Mouse (Mus musculus): ENCODE measurements around the gene 1110059E24Rik. TPM values are rescaled to one million over a fixed set of nuclear protein-coding genes. Genes with fewer than 3 reads are reported as not detected.
"Not testable (repeated sequence)": the region's sequence is repeated elsewhere in the genome, so short reads cannot be mapped to it uniquely, and the experiment has no call there.

The 1110059E24Rik gene
- polyA plus RNA-seq, 1 experiment from 2014 or later: 47.4 TPM

- DNase-seq (ENCODE audit: low spot score) (no peak), ATAC-seq (no peak; the same call in 1 of the 2 replicates)
- 25% methylated on average over 1 of the region's 1 CpGs for WGBS
- no peaks in the 10 kb centered on the region for H3K9me3 ChIP-seq (ENCODE audit: low read length)
- H3K27ac ChIP-seq (ENCODE audit: low read length): peak overlapping the region; percentile 40; the same call in 1 of the 2 replicates
- TF ChIP-seq EP300 (IDR thresholded peaks at IDR 0.05) (no peak), CTCF (IDR thresholded peaks at IDR 0.05) (no peak)
- H3K4me1 ChIP-seq (ENCODE audit: insufficient read depth, low read depth, low read length): no peaks in the 10 kb centered on the region
- H3K27me3 ChIP-seq (replicated peaks; ENCODE audit: insufficient read depth, low read length): no peaks in the 10 kb centered on the region
- no peak overlapping the region for H3K9ac ChIP-seq (replicated peaks; ENCODE audit: low read depth)
- H3K4me2 ChIP-seq (replicated peaks; ENCODE audit: low read depth, low read length): no peak overlapping the region
- H3K4me3 ChIP-seq (ENCODE audit: low read depth, low read length): no peak overlapping the region
- no peaks in the 10 kb centered on the region for H3K36me3 ChIP-seq (ENCODE audit: insufficient read depth, low read length)
Measured at GRCm38 (mm10) chr19:21629501-21629900, 23.3 kb downstream of the 1110059E24Rik start.

GRCm38 (mm10) chr19:21629030-21629429 is 23.7 kb downstream of the 1110059E24Rik start:
- Histone ChIP-seq H3K36me3 (ENCODE audit: insufficient read depth, low read length) (no peaks in the 10 kb centered on the region), H3K9ac (replicated peaks; ENCODE audit: low read depth) (no peak overlapping the region), H3K4me3 (ENCODE audit: low read depth, low read length) (no peak overlapping the region), H3K9me3 (ENCODE audit: low read length) (no peaks in the 10 kb centered on the region), H3K27me3 (replicated peaks; ENCODE audit: insufficient read depth, low read length) (no peaks in the 10 kb centered on the region), H3K4me2 (replicated peaks; ENCODE audit: low read depth, low read length) (no peak overlapping the region), H3K4me1 (ENCODE audit: insufficient read depth, low read depth, low read length) (no peaks in the 10 kb centered on the region), H3K27ac (ENCODE audit: low read length) (no peak overlapping the region)
- WGBS: 67% methylated on average over 1 of the region's 1 CpGs
- no peak for TF ChIP-seq EP300 (IDR thresholded peaks at IDR 0.05)
- TF ChIP-seq CTCF (IDR thresholded peaks at IDR 0.05): no peak
- DNase-seq (ENCODE audit: low spot score) (no peak), ATAC-seq (no peak)

GRCm38 (mm10) chr19:21628440-21628839 is 24.3 kb downstream of the 1110059E24Rik start:
- not testable (repeated sequence) for H3K4me3 ChIP-seq (ENCODE audit: low read depth, low read length); H3K27me3 ChIP-seq (replicated peaks; ENCODE audit: insufficient read depth, low read length); H3K36me3 ChIP-seq (ENCODE audit: insufficient read depth, low read length); H3K4me1 ChIP-seq (ENCODE audit: insufficient read depth, low read depth, low read length); H3K9ac ChIP-seq (replicated peaks; ENCODE audit: low read depth); H3K4me2 ChIP-seq (replicated peaks; ENCODE audit: low read depth, low read length); ATAC-seq; H3K9me3 ChIP-seq (ENCODE audit: low read length); DNase-seq (ENCODE audit: low spot score); H3K27ac ChIP-seq (ENCODE audit: low read length)
- 57% methylated on average over 11 of the region's 11 CpGs for WGBS

GRCm38 (mm10) chr19:21626271-21626988 is 26.3 kb downstream of the 1110059E24Rik start:
- WGBS: 73% methylated on average over 6 of the region's 6 CpGs
- no peaks in the 10 kb centered on the region for H3K36me3 ChIP-seq (ENCODE audit: insufficient read depth, low read length)
- no peak overlapping the region for H3K4me3 ChIP-seq (ENCODE audit: low read depth, low read length)
- no peaks in the 10 kb centered on the region for H3K27me3 ChIP-seq (replicated peaks; ENCODE audit: insufficient read depth, low read length)
- no peak overlapping the region for H3K9ac ChIP-seq (replicated peaks; ENCODE audit: low read depth)
- no peak overlapping the region for H3K4me2 ChIP-seq (replicated peaks; ENCODE audit: low read depth, low read length)
- TF ChIP-seq EP300 (IDR thresholded peaks at IDR 0.05) (no peak), CTCF (IDR thresholded peaks at IDR 0.05) (no peak)
- H3K4me1 ChIP-seq (ENCODE audit: insufficient read depth, low read depth, low read length): no peaks in the 10 kb centered on the region
- ATAC-seq: no peak
- H3K27ac ChIP-seq (ENCODE audit: low read length): no peak overlapping the region
- DNase-seq (ENCODE audit: low spot score): no peak
- H3K9me3 ChIP-seq (ENCODE audit: low read length): no peaks in the 10 kb centered on the region

GRCm38 (mm10) chr19:21624148-21624535 is 28.6 kb downstream of the 1110059E24Rik start:
- H3K4me2 ChIP-seq (replicated peaks; ENCODE audit: low read depth, low read length): no peak overlapping the region

GRCm38 (mm10) chr19:21623410-21624147 is 29.2 kb downstream of the 1110059E24Rik start:
- Histone ChIP-seq H3K27me3 (replicated peaks; ENCODE audit: insufficient read depth, low read length) (no peaks in the 10 kb centered on the region), H3K27ac (ENCODE audit: low read length) (no peak overlapping the region), H3K9me3 (ENCODE audit: low read length) (no peaks in the 10 kb centered on the region), H3K4me2 (replicated peaks; ENCODE audit: low read depth, low read length) (no peak overlapping the region), H3K4me3 (ENCODE audit: low read depth, low read length) (no peak overlapping the region), H3K9ac (replicated peaks; ENCODE audit: low read depth) (no peak overlapping the region), H3K4me1 (ENCODE audit: insufficient read depth, low read depth, low read length) (no peaks in the 10 kb centered on the region), H3K36me3 (ENCODE audit: insufficient read depth, low read length) (no peaks in the 10 kb centered on the region)
- WGBS: 85% methylated on average over 3 of the region's 3 CpGs
- TF ChIP-seq CTCF (IDR thresholded peaks at IDR 0.05): no peak
- no peak for TF ChIP-seq EP300 (IDR thresholded peaks at IDR 0.05)
- DNase-seq (ENCODE audit: low spot score): no peak
- ATAC-seq: peak; percentile 33; the same call in 1 of the 2 replicates

More at GRCm38 (mm10) chr19:21624148-21624535, 28.6 kb downstream of the 1110059E24Rik start:
- no peak overlapping the region for H3K4me3 ChIP-seq (ENCODE audit: low read depth, low read length)
- no peak for TF ChIP-seq CTCF (IDR thresholded peaks at IDR 0.05)
- TF ChIP-seq EP300 (IDR thresholded peaks at IDR 0.05): no peak
- no peak overlapping the region for H3K9ac ChIP-seq (replicated peaks; ENCODE audit: low read depth)
- no peaks in the 10 kb centered on the region for H3K27me3 ChIP-seq (replicated peaks; ENCODE audit: insufficient read depth, low read length)
- H3K27ac ChIP-seq (ENCODE audit: low read length): no peak overlapping the region
- H3K4me1 ChIP-seq (ENCODE audit: insufficient read depth, low read depth, low read length): no peaks in the 10 kb centered on the region
- no peak for ATAC-seq
- H3K36me3 ChIP-seq (ENCODE audit: insufficient read depth, low read length): no peaks in the 10 kb centered on the region
- WGBS: 82% methylated on average over 4 of the region's 4 CpGs
- DNase-seq (ENCODE audit: low spot score): no peak
- H3K9me3 ChIP-seq (ENCODE audit: low read length): no peaks in the 10 kb centered on the region

Measured in lung, postnatal 0 days (tissue).